Mouse (Mus musculus) ovary, postnatal 10 days (tissue): ENCODE results near the gene Dgcr2.

Experiments used
- DNase-seq: peaks from one replicate; pipeline ENCODE4 v3.0.0; 2022; ENCODE audit warnings: low spot score

Gene Dgcr2

GRCm38 (mm10) chr16:17898462-17898861 lies at the start of gene Dgcr2, which contains the start of gene Tssk2:
TSS of gene Dgcr2 (minus strand) at chr16:17898562.
TSS of gene Tssk2 (plus strand) at chr16:17898637.
- no peak for DNase-seq

- no peak for DNase-seq
Measured at GRCm38 (mm10) chr16:17945081-17945831, 46.9 kb upstream of the Dgcr2 start.

GRCm38 (mm10) chr16:17943466-17943865 lies 45.1 kb upstream of the Dgcr2 start:
- DNase-seq, result no peak

DNA sequence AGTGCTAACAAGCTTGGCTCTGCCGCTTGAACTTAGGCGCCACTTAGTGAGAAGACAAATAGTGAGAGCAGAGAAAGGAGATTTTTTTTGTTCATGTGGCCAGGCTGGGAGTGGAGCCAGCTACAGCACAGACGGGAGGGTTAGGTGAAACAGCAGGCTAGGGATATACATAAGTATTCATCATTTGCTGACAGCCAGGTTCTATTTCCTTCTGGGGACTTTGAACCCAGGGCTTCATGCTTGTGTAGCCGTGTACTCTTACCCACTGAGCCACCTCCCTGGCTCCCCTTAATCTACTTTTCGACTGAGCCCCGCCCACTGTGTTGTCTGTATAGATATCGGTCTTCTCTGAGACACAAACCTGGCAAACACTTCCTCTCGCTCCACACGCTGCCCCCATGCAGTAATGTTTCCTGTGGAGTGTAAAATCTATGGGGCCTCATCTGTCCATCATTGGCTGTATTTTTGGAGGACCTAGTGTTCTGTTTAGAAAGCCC lies 40.9 kb upstream of the Dgcr2 start:
- DNase-seq, result no peak

DNA sequence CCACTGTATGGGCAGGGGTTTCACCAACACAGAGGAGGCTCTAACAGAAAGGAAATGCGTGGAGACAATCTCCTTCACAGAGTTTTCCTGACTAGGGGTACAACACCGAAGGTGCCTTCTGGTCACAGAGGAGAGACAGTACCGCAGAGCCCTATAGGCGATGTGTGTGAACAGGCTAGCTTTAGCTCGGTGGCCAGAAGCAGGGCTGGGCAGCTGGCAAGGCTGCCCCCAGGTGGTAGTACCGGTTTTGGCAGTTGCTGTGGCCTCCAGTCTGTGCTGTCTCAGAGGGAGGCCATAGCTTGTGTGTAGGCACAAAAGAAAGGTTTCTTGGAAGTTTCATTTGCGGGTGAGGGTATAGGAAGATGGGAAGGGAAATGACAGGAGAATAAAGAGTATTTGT lies 40.5 kb upstream of the Dgcr2 start:
- no peak for DNase-seq

- DNase-seq, result no peak
Measured at GRCm38 (mm10) chr16:17938187-17938586, 39.8 kb upstream of the Dgcr2 start.

DNA sequence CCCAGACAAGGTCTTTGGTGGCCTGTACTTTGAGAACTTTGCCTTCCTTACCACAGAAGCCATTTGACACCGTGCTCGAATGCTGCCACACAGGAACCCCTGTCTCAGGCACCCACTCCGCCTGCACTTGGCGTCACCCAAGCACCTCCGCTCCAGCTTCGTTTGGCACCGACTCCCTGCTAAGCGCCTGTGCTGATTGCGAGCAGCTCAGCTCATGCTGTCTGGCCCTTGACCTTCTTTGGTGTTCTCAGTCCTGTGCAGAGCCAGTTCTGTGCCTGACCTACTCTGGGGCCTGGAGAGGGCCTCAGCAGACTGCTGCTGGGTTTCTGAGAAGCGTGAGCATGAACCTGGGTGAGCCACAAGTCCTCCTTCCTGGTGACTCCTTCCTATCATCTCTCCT lies 38.4 kb upstream of the Dgcr2 start:
- DNase-seq, result no peak

DNA sequence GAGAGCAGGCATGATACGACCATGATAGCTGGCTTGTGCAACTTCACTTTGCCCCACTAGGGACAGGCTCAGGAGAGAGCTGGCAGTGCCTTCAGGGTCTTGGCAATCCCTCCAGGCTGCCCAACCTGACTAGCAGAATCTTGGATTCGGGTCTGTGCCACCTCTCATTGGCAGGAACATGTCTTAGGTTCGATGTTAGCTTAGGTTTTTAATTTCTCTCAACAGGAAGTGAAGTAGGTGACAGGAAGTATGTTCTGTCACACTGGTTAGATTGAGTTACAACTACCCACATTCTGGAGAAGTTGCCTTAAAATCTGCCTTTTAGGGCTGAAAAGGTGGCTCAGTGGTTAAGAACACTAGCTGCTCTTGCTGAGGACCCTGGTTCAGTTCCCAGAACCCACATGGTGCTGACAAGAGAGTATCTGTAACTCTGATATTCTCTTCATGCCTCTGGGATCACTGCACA lies 36.1 kb upstream of the Dgcr2 start:
- DNase-seq, result no peak

DNA sequence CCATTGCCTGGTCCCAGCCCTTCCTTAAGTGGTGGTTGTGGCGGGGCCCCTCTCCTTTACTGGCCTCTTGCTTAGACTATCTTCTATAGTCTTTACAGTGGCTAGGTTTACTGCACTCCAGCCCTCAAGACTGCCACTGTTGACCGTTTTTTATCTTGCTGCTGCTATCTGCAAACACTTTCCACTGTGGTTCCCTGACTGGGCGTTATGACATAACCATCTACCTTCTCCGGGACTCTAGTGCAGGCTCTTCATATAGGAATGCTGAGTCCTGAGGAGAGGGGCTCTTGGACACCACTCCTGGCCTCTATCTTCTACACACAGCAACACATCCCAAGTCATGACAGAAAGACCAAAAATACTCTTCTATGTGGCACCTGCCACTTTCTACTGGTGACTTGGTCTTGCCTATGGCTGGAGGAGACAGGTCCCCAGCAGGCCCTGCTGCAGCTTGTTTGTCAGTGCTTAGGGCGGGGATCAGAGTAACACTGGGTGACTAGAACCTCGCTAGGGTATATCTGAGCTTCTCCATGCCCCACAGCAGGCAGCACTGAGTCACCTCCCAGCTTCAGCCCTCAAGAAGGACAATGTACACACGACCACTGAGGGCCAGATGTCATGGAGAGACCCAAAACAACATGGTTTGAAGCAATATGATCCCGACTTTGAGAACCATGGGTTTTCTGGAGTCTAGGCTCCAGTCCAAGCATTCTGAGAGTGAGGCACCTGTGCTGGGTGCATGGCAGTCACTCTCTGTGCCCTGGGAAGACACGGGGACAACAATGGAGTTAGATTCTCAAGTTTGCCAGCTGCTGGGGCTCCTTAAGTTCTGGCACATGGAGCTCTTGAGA lies 35.5 kb upstream of the Dgcr2 start:
- no peak for DNase-seq

- DNase-seq, result no peak
Measured at GRCm38 (mm10) chr16:17931906-17932460, 33.6 kb upstream of the Dgcr2 start.

DNA sequence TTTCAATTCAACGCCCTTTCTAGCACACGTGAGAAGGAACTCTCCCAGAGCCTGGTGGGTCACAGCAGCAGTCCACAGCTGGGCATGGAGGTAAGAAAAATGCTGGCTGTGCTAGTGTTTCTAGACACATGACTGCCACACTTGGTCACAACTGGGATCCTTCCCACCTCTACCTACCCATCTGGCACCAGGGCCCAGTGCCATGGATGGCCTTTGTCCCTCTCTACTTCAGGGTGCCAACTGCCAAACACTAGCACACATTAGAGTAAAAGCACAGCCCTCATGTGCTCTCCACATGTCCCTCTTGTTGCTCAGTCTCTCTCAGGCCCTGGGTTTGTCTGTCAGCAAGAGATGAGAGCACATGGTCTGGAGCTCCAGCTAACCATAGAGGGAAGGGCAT lies 31.3 kb upstream of the Dgcr2 start:
- DNase-seq, result no peak

GRCm38 (mm10) chr16:17929211-17929610 lies 30.8 kb upstream of the Dgcr2 start:
- no peak for DNase-seq

GRCm38 (mm10) chr16:17928627-17929104 lies 30.3 kb upstream of the Dgcr2 start:
- DNase-seq, result peak; percentile 45

DNA sequence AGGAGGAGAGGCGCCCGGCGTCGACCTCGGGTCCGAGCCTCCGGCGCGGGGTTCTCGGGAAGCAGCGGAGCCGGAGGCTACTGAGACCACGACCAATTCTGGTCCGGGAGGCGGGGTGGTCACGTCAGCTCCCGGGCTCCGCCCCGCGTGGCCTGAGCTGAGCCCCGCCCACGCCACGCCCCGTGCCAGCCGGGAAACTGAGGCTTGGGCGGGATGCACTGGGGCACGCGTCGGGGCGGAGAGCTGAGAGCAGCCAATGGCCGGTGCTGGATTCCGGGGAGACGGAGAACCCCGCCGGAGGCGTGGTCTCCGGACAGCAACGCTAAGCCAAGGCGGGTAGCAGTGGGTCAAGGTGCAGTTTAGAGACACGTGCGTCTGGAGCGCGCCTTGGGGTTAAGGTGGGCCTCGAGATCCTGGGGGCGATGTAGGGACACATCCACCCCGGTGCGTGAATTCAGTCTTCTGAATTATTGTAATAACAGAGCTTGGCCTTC lies 29.8 kb upstream of the Dgcr2 start, which contains the start of gene Slc25a1:
Gene Slc25a1, minus strand, starts transcription at position 133 of the 494 bp plus-strand sequence.
- peak; percentile 60 for DNase-seq

GRCm38 (mm10) chr16:17927351-17928082 lies 29.2 kb upstream of the Dgcr2 start:
- DNase-seq, result peak; percentile 40

GRCm38 (mm10) chr16:17922163-17922538 lies 23.8 kb upstream of the Dgcr2 start:
- no peak for DNase-seq

DNA sequence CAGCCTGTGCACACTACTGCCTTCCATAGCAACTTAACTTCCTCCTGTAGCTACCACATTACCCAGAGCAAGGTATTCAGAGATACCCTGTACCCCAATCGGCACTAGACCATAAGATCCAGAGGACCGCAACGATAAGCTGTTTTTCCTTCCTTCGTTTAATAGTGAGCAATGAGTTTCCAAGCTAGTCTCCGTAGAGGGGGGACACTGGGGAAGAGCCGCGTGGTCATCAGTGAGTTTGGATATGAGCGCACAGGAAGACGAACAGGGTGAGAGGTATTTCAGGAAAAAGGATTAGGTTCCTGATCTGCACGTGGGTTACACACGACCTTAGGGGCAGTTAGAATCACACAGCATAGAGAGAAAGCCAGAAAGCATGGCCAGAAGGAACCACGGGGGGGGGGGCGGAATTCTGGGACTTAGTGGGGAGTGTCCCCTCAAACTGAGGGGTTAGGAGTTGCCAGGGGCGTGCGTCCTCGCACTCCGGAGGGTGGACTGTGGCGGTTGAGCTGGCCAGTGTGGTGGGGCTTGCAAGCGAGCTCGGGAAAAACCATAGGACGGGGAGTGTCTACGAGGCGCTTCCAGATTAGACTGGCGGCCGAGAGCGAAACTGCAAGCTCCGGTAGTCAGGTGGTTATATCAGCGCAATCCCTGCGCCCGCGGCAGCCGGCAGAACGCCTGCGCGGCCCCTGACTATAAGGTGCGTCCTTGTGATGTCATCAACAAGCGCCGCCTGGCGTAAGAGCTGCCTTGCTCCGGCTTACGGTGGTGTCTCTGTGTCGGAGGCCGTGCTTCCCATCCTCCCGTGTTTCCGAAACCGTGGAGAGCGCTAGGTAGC lies 23.2 kb upstream of the Dgcr2 start:
- DNase-seq, result peak; percentile 88

GRCm38 (mm10) chr16:17920586-17920985 lies 22.2 kb upstream of the Dgcr2 start:
- no peak for DNase-seq

GRCm38 (mm10) chr16:17914307-17915249 lies 16.2 kb upstream of the Dgcr2 start, which contains the start of gene Gsc2:
TSS of gene Gsc2 (minus strand) at chr16:17915059.
- no peak for DNase-seq
